In genomic region chr6:34331804-34332203, GRCm38 (mm10) we compare ENCODE assay signal across 1 mouse cellular context. TPM values are rescaled to one million over a fixed set of nuclear protein-coding genes. Genes with fewer than 3 reads are reported as not detected.
"Had no signal": no experiment of that assay in that cellular context is flagged by ENCODE, and none has a peak within 500 bp of the region (broad histone marks: within the 10 kb centered on the region; RNA-seq: fewer than 3 reads in every experiment).

No protein-coding gene starts in this region.

RNA-seq across cellular contexts. Expression of gene Akr1b8, which starts 22.1 kb away (rescaled TPM):
- total RNA-seq: hematopoietic stem cell, adult 5-6 weeks had no signal
